In genomic region chr9:102779493-102779892, GRCm38 (mm10) we compare ENCODE assay signal across 8 mouse cellular contexts. TPM values are rescaled to one million over a fixed set of nuclear protein-coding genes. Genes with fewer than 3 reads are reported as not detected.
DNase-seq lines count a peak whose midpoint lies in the region; ATAC-seq and TF ChIP-seq lines count a peak whose summit lies in the region.

No protein-coding gene starts in this region.

- DNase-seq in cerebellum, postnatal 4 days (ENCODE audit: low spot score in 2 of 2) = peak; percentile 52 to 79
- peak; percentile 98 for DNase-seq in gastrocnemius, postnatal 14 days
- peak; percentile 62 for DNase-seq in induced T-regulatory cell, adult 2 months (ENCODE audit: low read depth)
- DNase-seq in left cerebral cortex, adult 2 months (ENCODE audit: extremely low spot score in 1 of 2, low spot score in 2 of 2) = peak; percentile 58 to 70
- peak; percentile 52 to 64 for DNase-seq in right cerebral cortex, postnatal 36 days (ENCODE audit: low spot score in 2 of 2)
- DNase-seq in yolk sac, embryonic 10.5 days (ENCODE audit: low spot score) = peak; percentile 94

- intact Hi-C loops in gastrocnemius, postnatal 14 days (cut with DNase I; ENCODE audit: low total_unique reads) = loop anchor here (5.0 kb wide), 1 partner anchor 37 kb away; no protein-coding TSS in a partner anchor
- intact Hi-C loops in left cerebral cortex, adult 2 months (cut with DNase I) = loop anchor here (1.0 kb wide), 2 partner anchors 53 to 62 kb away; no protein-coding TSS in a partner anchor

- peak; percentile 80 for TF ChIP-seq CTCF in left cerebral cortex, adult 2 months (IDR thresholded peaks at IDR 0.05)

- H3K27ac ChIP-seq in left cerebral cortex, adult 2 months = no peak overlapping the region

- ATAC-seq in activated CD4-positive, CD25-positive, alpha-beta regulatory T cell, adult 4 months = peak; percentile 43
- ATAC-seq in megakaryocyte, adult 5-6 weeks (ENCODE audit: poor library complexity, severe bottlenecking) = peak; percentile 93

- H3K4me3 ChIP-seq in left cerebral cortex, adult 2 months = no peak overlapping the region

RNA-seq across cellular contexts. Expression of gene Ryk, which starts 55.2 kb away (rescaled TPM):
- 1 to 10 TPM in 1 of 2 experiments, under 1 TPM in 1; 0.95 to 1.2 TPM for polyA plus RNA-seq in activated CD4-positive, CD25-positive, alpha-beta regulatory T cell, adult 4 months (2017; shearing (Covaris generic))
- total RNA-seq in gastrocnemius, postnatal 14 days (2021) = 10 to 100 TPM; 43.8 to 46.8 TPM
- 10 to 100 TPM; 35.4 to 42.5 TPM for total RNA-seq in left cerebral cortex, adult 2 months (2021)
- total RNA-seq in megakaryocyte, adult 5-6 weeks (2015) = 0.07 and 0.41 TPM in 2 replicates
- total RNA-seq in megakaryocyte, adult 5-6 weeks (2017) = 5.0 TPM in 1 of 2 replicates, not detected in the other

Comparison
In these comparisons a context has a peak if more than half of its experiments do, and no peak if none do; other contexts are left out.
1. RNA of gene Ryk, which starts 55.2 kb away (total RNA-seq): 43.8 to 46.8 TPM in gastrocnemius, postnatal 14 days and 35.4 to 42.5 TPM in left cerebral cortex, adult 2 months; 0.07 to 5.0 TPM in megakaryocyte, adult 5-6 weeks; every median in the first group is over 4 times any median in the second.
2. Peak in every context shown above with its lines, with median percentiles within 50 percentile points of each other: DNase-seq.